Mouse (Mus musculus) intestine, embryonic 14.5 days (tissue): ENCODE data around the gene Masp2. TPM values are rescaled to one million over a fixed set of nuclear protein-coding genes. Genes with fewer than 3 reads are reported as not detected.

Source experiments
- ATAC-seq: fragments of 200-750 bp; cut with Nextera tagmentation; replicated peaks from 2 replicates; pipeline ENCODE4 v1.8.0; 2017; ENCODE audit warnings: low read depth, moderate number of reproducible peaks, moderate TSS enrichment, moderate library complexity; ENCODE audit not compliant: low FRiP score, low TSS enrichment
- DNase-seq: peaks from one replicate; pipeline ENCODE4 v3.0.0-alpha.2; 2018; ENCODE audit warnings: low spot score
- H3K27ac ChIP-seq: fragments of 300-500 bp; sonication (generic); 2 replicates; pipeline ENCODE4 v1.5.1; 2014; ENCODE audit warnings: low read depth, mild to moderate bottlenecking, control low read depth
- H3K27me3 ChIP-seq: fragments of 300-500 bp; sonication (generic); replicated peaks from 2 replicates; pipeline ENCODE4 v1.6.1; 2014; ENCODE audit warnings: low read length, control low read depth; ENCODE audit not compliant: control insufficient read depth, insufficient read depth
- H3K36me3 ChIP-seq: fragments of 300-500 bp; sonication (generic); 2 replicates; pipeline ENCODE4 v1.6.1; 2014; ENCODE audit warnings: low read length, control low read depth; ENCODE audit not compliant: control insufficient read depth, insufficient read depth
- H3K4me1 ChIP-seq: fragments of 300-500 bp; sonication (generic); replicated peaks from 2 replicates; pipeline ENCODE4 v1.6.1; 2014; ENCODE audit warnings: low read length, control low read depth, mixed read lengths; ENCODE audit not compliant: control insufficient read depth, insufficient read depth
- H3K4me2 ChIP-seq: fragments of 300-500 bp; sonication (generic); 2 replicates; pipeline ENCODE4 v1.6.1; 2014; ENCODE audit warnings: low read length
- H3K4me3 ChIP-seq: fragments of 300-500 bp; sonication (generic); 2 replicates; pipeline ENCODE4 v1.5.1; 2014; ENCODE audit warnings: low read depth, low read length, control low read depth, mixed read lengths
- H3K9ac ChIP-seq: fragments of 300-500 bp; sonication (generic); 2 replicates; pipeline ENCODE4 v1.6.1; 2014; ENCODE audit warnings: mild to moderate bottlenecking, low read length
- H3K9me3 ChIP-seq: fragments of 300-500 bp; sonication (generic); 2 replicates; pipeline ENCODE4 v1.6.1; 2016; ENCODE audit warnings: low read length, control low read depth; ENCODE audit not compliant: control insufficient read depth
- WGBS: fragments of 180-500 bp; shearing (Covaris S2); extraction: QIAGEN DNeasy Blood & Tissue Kit; methylation state at CpG from one replicate; pipeline ENCODE4 v1.1.7; 2014; 5-methylcytosine and 5-hydroxymethylcytosine counted together
- polyA plus RNA-seq: library from polyadenylated mRNA; unstranded; fragments of >200 nt; fragmentation: Nextera tagmentation; extraction: Ambion mirVana; gene quantifications from 2 replicates; pipeline ENCODE4 v1.2.1, GENCODE M21; 2014

The Masp2 gene
- polyA plus RNA-seq, 1 experiment from 2014 or later: 0.28 TPM

GRCm38 (mm10) chr4:148646616-148647015 lies 44.3 kb downstream of the Masp2 start:
- DNase-seq (peak; percentile 67), ATAC-seq (peak; percentile 57; the same call in 1 of the 2 replicates)
- peak overlapping the region; percentile 43; the same call in 1 of the 2 replicates for H3K27ac ChIP-seq
- no peaks in the 10 kb centered on the region for H3K27me3 ChIP-seq
- no peak overlapping the region for H3K4me3 ChIP-seq
- H3K4me2 ChIP-seq: no peak overlapping the region
- no peak overlapping the region for H3K9ac ChIP-seq
- no peaks in the 10 kb centered on the region for H3K9me3 ChIP-seq
- H3K36me3 ChIP-seq: no peaks in the 10 kb centered on the region
- H3K4me1 ChIP-seq: peaks cover 5% of the 10 kb centered on the region; the same call in 1 of the 2 replicates
- WGBS: 29% methylated on average over 11 of the region's 11 CpGs

DNA sequence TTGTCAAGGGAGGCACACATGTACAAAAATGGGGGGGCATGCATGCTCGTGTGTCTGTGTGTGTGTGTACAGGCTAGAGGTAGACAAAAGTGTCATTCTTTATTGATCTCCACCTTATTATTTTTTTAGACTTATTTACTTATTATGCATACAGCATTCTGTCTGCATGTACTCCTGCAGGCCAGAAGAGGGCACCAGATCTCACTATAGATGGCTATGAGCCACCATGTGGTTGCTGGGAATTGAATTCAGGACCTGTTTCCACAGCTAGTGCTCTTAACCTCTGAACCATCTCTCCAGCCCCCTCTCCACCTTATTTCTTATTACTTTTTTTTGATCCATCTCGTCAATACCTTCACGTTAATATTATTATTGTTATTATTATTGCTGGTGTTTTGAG lies 47.0 kb downstream of the Masp2 start:
- H3K9me3 ChIP-seq: 0 out of 2 replicates have a peak, but pooled peaks cover 3% of the 10 kb centered on the region
- no peak overlapping the region for H3K27ac ChIP-seq
- ATAC-seq (no peak), DNase-seq (no peak)
- H3K4me1 ChIP-seq: no peaks in the 10 kb centered on the region
- H3K36me3 ChIP-seq: no peaks in the 10 kb centered on the region
- no peak overlapping the region for H3K4me3 ChIP-seq
- 70% methylated on average over 3 of the region's 3 CpGs for WGBS
- H3K9ac ChIP-seq: no peak overlapping the region
- no peaks in the 10 kb centered on the region for H3K27me3 ChIP-seq
- H3K4me2 ChIP-seq: no peak overlapping the region

DNA sequence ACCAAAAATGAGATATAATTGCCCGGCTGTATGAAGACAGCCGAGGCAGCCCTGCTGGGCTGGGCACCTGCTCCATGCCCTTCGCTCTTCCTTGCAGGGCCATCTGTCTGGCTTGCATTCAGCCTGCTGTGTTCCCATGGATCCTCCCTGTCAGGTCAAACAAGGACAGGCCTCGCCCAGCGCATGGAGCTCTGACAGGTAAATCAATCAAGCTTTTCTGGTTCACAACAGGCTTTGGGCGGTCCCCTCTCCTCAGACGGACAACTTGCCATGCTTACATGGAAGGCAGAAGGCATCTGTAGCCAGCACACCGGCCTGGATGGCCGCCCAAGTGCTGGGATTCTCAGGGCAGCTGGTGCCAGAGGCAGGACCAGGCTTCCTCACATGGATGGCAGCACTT lies 48.7 kb downstream of the Masp2 start:
- no peaks in the 10 kb centered on the region for H3K36me3 ChIP-seq
- H3K4me1 ChIP-seq: no peaks in the 10 kb centered on the region
- H3K27ac ChIP-seq: no peak overlapping the region
- WGBS: 53% methylated on average over 9 of the region's 9 CpGs
- H3K4me2 ChIP-seq: no peak overlapping the region
- peak; percentile 54; the same call in 1 of the 2 replicates for ATAC-seq
- no peak for DNase-seq
- H3K9me3 ChIP-seq: 0 out of 2 replicates have a peak, but pooled peaks cover 3% of the 10 kb centered on the region
- H3K9ac ChIP-seq: no peak overlapping the region
- no peaks in the 10 kb centered on the region for H3K27me3 ChIP-seq
- no peak overlapping the region for H3K4me3 ChIP-seq

DNA sequence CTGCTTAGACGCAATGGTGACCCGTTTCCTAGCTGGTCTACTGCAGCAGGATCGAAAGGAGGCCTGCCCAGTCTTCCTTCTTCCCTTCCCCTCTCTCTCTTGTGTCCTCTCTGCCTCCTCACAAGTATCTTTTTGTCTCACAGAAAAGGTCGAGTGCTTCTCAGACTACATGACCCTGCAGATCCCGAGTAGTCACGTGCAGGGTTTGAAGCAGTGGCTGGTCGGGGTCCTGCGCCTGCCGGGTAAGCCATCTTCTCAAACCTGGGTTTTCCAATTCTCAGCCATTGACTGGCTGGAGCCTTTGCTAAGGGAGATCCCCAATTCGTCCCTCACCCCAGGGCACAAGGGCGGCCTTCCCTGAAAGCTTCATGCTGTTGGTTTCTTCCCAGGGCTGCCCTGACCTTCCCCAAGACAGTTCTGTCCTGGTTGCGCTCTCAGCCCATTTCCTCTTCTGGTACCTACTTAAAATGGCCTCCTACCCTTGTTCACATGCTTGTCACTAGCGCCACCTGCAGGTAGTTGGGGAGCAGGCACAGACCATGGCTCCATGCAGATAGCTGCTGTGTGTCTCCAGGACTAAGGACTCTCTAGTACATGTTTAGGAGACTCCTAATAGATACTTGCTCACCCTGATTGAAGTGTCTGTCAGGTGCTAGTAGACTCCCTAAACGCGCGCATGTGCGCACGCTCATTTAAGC lies 52.5 kb downstream of the Masp2 start:
- H3K9me3 ChIP-seq: 0 out of 2 replicates have a peak, but pooled peaks cover 3% of the 10 kb centered on the region
- WGBS: 84% methylated on average over 18 of the region's 18 CpGs
- DNase-seq (no peak), ATAC-seq (no peak)
- no peak overlapping the region for H3K9ac ChIP-seq
- H3K4me2 ChIP-seq: no peak overlapping the region
- no peak overlapping the region for H3K27ac ChIP-seq
- H3K36me3 ChIP-seq: no peaks in the 10 kb centered on the region
- no peaks in the 10 kb centered on the region for H3K4me1 ChIP-seq
- no peak overlapping the region for H3K4me3 ChIP-seq
- H3K27me3 ChIP-seq: no peaks in the 10 kb centered on the region

DNA sequence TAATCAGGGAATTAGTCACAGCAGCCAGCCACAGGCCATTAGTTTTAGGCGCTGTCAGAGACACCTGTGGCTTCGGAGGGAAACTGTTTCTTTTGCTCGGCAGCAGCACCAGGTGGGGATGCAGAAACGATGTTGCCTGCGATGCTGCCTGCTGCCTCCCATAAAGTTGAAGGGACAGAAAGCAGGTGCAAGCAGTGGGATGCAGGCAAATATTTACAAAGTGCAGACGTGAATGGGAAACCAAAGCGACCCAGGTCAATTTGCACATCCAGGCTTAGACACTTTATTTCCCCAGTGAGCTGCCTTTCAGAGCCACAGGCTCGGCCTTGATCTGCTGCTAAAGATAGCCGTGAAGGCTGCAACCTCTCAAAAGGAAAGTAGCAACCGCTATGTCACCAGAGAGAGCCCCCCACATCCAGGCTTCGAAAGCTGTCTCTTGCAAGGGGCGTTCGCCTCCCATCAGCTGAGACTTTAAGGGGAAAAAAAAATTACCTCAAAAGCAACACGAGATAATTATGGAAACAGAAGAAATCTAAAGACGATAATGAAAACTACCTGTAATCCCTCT lies 54.4 kb downstream of the Masp2 start:
- Histone ChIP-seq H3K4me1 (no peaks in the 10 kb centered on the region), H3K9me3 (0 out of 2 replicates have a peak, but pooled peaks cover 3% of the 10 kb centered on the region), H3K9ac (no peak overlapping the region), H3K27ac (no peak overlapping the region), H3K4me3 (no peak overlapping the region), H3K36me3 (no peaks in the 10 kb centered on the region), H3K27me3 (no peaks in the 10 kb centered on the region), H3K4me2 (no peak overlapping the region)
- WGBS: 24% methylated on average over 15 of the region's 15 CpGs
- ATAC-seq (no peak), DNase-seq (no peak)

GRCm38 (mm10) chr4:148657776-148658175 lies 55.4 kb downstream of the Masp2 start:
- H3K4me3 ChIP-seq: no peak overlapping the region
- H3K4me2 ChIP-seq: no peak overlapping the region
- H3K27me3 ChIP-seq: no peaks in the 10 kb centered on the region

DNA sequence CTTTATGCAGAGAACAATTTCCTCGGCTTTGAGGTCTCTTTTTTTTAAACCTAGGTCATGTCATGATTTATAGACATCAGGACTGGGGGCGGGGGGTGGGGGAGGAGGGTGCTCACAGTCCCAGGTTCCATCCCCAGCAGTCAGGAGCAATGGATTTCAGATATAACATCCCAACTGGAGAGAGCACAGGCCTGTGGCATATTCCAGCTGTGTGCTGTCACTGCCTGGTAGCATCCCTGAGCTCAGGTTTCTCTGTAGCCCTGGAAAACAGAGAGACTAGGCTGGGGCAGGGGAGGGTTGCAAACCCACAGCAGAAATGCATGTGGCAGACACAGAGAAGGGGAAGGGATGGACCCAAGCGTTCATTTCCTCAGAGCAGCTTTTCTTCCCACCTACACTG lies 57.8 kb downstream of the Masp2 start:
- WGBS: 27% methylated on average over 3 of the region's 3 CpGs
- Histone ChIP-seq H3K9me3 (no peaks in the 10 kb centered on the region), H3K9ac (no peak overlapping the region), H3K36me3 (no peaks in the 10 kb centered on the region), H3K4me1 (no peaks in the 10 kb centered on the region), H3K4me3 (no peak overlapping the region), H3K27me3 (no peaks in the 10 kb centered on the region), H3K4me2 (no peak overlapping the region), H3K27ac (no peak overlapping the region)
- DNase-seq (no peak), ATAC-seq (no peak)

More at GRCm38 (mm10) chr4:148657776-148658175, 55.4 kb downstream of the Masp2 start:
- Histone ChIP-seq H3K36me3 (no peaks in the 10 kb centered on the region), H3K4me1 (no peaks in the 10 kb centered on the region), H3K27ac (no peak overlapping the region), H3K9me3 (0 out of 2 replicates have a peak, but pooled peaks cover 3% of the 10 kb centered on the region), H3K9ac (no peak overlapping the region)
- DNase-seq: no peak
- WGBS: 80% methylated on average over 13 of the region's 13 CpGs
- no peak for ATAC-seq

- Histone ChIP-seq H3K36me3 (no peaks in the 10 kb centered on the region), H3K4me2 (peak overlapping the region; percentile 18; the same call in 1 of the 2 replicates), H3K9me3 (no peaks in the 10 kb centered on the region), H3K27me3 (no peaks in the 10 kb centered on the region), H3K4me3 (no peak overlapping the region), H3K27ac (no peak overlapping the region), H3K9ac (no peak overlapping the region), H3K4me1 (no peaks in the 10 kb centered on the region)
- DNase-seq: peak; percentile 94
- 38% methylated on average over 21 of the region's 21 CpGs for WGBS
- ATAC-seq: peak; percentile 45; the same call in 1 of the 2 replicates
Measured at GRCm38 (mm10) chr4:148662168-148662965, 60.0 kb downstream of the Masp2 start.
